Mouse (Mus musculus) c-Kit-positive CD71-positive TER-119-negative erythroid progenitor cells, embryonic 14.5 days (primary cell): ENCODE results near the gene Slc25a35.
A peak's percentile ranks its signal among the peaks of the same experiment; 100 is the strongest.
"Not testable (repeated sequence)": the region's sequence is repeated elsewhere in the genome, so short reads cannot be mapped to it uniquely, and the experiment has no call there.

Source experiments
- DNase-seq: peaks from one replicate; pipeline ENCODE4 v3.0.0-alpha.2; 2013; ENCODE audit warnings: low read depth

Slc25a35 gene

GRCm38 (mm10) chr11:68961596-68961995, 6.3 kb upstream of the Slc25a35 start:
- DNase-seq: no peak

DNA sequence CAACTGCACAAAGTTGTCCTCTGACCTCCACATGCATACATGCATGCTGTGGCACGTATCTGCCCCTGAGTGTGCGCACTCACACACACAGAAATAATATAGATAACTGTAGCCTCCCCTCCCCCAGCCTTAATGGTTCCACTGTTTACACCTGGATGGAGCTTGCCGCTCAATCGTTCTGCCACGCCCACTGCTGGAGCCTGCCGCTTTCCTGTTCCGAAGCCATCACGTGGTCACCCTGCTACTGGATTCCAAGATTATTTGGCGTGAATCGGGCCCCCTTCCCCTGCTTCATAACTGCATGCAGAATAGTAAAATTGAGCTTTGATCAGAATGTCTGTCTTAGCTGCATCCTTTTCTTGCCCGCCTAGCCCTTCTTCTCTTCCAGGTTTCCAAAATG, 5.8 kb upstream of the Slc25a35 start:
- not testable (repeated sequence) for DNase-seq

- no peak for DNase-seq
Observed at GRCm38 (mm10) chr11:68963405-68963804, 4.5 kb upstream of the Slc25a35 start.

DNA sequence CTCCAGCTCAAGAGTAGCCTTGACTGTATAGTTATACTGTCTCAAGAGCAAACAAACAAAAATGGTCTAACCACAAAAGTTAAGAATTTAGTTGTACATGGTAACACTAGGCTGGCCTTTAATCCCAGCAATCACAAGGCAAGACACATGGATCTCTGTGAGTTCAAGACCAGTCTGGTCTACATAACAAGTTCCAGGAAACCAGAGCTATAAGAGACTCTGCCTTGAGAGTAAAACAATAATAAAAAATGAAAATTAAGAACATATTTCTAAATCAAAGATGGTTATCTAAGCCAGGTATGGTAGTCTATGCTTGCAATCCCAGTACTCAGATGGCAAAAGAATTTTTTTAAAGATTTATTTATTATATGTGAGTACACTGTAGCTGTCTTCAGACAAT, 2.9 kb upstream of the Slc25a35 start:
- no peak for DNase-seq

GRCm38 (mm10) chr11:68965845-68966244, 2.1 kb upstream of the Slc25a35 start:
- peak; percentile 57 for DNase-seq

DNA sequence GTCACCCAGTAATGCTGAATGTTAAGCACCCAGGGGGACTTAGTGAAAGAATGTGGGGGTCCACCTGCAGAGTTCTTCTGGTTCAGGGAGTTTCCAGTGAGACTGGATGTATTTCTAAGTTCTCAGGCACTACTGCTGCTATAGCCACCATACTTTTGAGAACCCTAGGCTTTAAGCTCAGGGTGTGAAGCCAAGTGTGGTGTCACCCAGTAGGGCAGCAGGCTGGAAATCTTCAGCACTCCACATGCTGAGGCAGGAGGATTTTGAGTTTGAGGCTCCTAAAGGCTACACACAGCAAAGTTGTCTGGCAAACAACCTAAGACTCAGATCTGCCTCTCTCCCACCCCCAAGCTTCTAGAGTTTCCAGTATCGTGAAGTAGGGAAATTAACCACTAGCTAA, 1.4 kb upstream of the Slc25a35 start:
- DNase-seq: no peak

DNA sequence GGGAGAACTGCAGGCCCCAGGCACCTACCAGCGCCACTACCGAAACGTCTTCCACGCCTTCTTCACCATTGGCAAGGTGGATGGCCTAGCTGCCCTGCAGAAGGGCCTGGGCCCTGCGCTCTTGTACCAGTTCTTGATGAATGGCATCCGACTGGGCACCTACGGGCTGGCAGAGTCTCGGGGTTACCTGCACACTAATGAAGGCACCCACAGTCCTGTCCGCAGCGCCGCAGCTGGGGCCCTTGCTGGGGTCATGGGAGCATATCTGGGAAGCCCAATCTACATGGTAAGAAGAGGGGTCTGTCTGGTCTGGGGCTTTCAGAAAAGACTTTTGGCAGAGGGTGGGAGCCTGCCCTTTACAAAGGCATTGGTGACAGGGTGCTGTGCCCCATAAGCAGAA, 821 bp downstream of the Slc25a35 start:
- no peak for DNase-seq

DNA sequence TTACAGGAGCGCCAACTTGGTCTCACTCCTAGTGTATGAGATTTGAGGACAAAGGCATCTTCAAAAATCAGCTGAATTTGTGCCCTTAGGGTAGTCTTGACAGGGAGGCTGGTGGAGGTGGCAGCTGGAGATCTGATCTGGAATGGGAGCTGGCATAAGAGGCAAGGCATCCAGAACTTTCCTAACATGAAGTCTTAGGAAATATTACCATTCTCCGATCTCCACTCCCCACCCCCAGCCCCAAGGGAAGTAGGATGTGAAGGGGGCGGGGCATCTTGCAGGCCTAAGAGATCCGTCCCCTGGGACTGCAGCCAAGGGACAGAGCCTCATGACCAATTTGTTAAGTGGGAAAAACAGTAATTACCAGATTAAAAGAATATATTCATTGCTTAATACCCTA, 2.3 kb downstream of the Slc25a35 start:
- DNase-seq: no peak

DNA sequence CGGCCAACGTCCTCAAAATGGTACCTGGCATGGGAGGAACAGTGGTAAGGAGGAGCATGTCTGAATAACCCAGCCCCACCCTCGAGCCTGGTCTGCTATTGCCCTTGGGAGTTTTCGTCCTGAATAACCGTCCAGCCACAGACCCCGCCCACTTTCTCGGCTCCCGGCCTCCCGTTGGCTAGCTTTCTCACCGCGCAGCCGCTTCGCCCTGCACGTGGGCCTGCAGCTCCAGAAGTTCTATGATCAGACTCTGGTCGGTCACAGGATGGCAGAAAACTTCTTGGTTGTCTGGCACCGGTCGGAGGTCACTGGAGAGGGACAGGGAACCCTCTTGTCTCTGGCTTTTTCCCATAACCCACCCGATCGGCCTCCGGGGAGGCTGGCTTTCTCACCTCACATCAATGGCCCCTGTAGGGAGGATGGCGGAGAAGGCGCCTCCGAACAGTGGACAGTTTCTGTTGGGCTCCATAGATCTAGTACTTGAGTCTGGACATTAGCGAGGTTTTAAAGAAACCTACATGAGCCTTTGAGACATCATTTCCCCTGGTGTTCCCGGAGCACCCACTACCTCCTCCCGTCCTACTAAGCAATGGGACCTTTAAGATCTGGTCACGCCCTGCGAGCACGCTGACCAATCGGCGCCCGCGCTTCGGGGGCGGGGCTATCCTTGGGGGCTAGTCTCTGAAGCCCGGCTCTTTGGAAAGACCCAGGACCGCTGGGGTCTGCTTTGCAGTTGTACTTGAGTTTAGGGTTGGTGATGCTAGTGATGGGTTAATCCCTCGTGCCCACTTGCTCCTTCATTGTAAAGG, 5.5 kb downstream of the Slc25a35 start:
- DNase-seq: peak; percentile 83

DNA sequence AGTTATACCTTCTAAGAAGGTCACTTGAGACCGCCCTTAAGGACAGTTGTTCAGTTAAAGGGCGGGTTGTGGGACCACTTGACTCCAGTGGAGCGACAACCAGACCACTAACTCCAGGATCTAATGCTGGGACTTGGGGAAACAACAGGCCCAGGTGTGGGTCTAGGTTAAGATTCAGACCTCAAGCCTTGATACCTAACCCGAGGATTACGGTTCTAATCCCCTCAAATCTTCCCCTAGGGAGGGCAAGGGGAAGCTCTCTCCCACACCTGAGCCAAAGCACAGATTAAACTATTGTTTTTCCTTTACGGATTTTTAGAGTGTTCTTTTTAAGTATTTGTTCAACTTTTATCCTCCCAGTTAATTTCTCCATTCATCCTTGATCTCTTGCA, 6.1 kb downstream of the Slc25a35 start:
- DNase-seq: no peak

DNA sequence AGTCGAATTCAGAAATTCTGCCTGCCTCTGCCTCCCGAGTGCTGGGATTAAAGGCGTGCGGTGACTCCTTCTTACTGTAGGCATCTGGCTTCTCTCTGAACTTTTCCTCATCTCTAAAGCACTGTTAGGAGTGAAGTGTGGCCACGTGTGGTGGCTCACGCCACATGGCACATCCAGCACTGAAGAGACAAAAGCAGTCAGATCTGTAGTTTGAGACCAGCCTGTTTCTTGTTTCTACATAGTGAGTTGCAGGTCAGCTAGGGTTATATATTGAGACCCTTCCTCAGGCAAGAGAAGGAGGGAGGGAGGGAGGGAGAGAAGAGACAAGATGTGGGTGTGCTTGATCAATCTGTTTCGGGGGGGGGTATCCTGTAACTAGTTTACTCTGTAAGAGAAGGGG, 7.2 kb downstream of the Slc25a35 start, which contains the start of gene Rangrf:
TSS of gene Rangrf (minus strand) at position 101 of the 400 bp plus-strand sequence.
- no peak for DNase-seq

DNA sequence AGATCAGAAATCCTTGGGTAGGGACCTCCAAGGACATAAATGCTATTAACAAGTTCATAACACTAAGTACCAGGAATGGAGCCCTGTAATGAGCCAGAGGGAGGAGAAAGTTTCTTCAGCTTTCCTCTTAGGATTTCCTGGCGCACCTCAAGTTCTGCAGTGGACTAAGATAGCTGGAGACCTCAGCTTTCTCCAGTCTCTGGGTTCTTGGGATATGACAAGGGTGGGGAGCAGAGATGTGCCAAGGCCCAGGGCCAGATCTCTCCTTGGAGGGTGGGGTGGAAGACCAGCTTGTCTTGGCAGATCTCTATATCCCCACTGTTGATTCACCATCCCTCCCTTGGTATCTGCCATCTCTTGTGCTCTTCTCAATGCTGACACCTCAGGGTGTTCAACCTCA, 7.7 kb downstream of the Slc25a35 start:
- no peak for DNase-seq

- DNase-seq: no peak
Observed at GRCm38 (mm10) chr11:68979320-68979733, 11.4 kb downstream of the Slc25a35 start.

GRCm38 (mm10) chr11:68980919-68981318, 13.0 kb downstream of the Slc25a35 start:
- DNase-seq: no peak

- peak; percentile 54 for DNase-seq
Observed at GRCm38 (mm10) chr11:68982639-68983369, 14.9 kb downstream of the Slc25a35 start.

GRCm38 (mm10) chr11:68987365-68987882, 19.5 kb downstream of the Slc25a35 start:
- DNase-seq: no peak

GRCm38 (mm10) chr11:68988341-68988740, 20.4 kb downstream of the Slc25a35 start:
- DNase-seq: no peak

DNA sequence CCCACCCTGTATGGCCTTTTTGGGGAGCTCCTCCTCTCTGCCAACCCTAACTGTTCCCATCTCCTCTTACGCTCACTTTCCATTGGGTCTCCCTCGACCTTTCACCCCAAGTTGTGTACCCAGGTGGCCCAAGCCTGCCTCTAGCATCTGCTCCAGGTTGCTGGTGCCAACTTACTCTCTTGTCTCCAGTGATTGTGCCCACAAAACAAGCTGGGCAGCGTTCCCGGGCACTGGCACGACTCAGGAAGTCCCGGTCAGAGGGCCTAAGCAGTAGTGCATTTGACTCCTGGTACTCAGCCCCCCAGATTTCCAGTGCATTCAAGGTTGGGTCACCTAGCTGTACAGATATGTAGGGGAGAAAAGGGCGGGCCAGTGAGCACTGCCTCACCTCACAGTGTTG, 25.2 kb downstream of the Slc25a35 start:
- DNase-seq: no peak

DNA sequence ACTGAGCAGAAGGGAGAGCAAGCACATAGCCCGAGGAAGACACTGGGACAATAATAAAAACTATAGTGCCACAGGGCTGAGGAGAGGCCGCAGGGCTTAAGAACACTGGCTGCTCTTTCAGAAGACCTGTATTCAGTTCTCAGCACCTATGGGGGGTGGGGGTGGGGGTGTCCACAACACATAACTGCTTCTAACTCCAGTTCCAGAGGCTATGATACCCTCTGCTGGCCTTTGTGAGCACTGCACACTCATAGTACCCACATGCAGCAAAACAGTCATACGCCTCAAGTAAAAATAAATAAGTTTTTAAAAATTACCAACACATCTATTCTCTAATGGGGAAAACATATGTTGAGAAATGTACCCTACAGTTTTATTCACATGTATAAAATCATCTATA, 26.4 kb downstream of the Slc25a35 start:
- DNase-seq: no peak

DNA sequence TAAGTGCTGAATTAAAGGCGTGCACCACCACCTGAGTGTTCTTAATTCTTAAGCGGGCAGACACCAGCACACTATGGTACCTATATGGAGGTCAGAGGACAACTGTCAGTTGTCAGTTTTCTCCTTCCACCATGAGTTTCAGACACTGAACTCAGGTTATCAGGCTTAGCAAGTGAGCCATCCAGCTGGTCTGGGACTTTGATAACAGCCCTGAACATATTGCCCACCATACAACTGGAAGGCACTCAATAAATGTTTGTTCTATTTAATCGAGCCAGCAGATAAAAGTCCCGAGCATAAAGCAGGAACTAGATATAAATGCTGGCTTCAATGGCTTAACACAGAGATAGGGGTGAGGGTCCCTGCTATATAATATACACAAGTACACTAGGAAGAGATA, 29.1 kb downstream of the Slc25a35 start:
- DNase-seq: no peak

DNA sequence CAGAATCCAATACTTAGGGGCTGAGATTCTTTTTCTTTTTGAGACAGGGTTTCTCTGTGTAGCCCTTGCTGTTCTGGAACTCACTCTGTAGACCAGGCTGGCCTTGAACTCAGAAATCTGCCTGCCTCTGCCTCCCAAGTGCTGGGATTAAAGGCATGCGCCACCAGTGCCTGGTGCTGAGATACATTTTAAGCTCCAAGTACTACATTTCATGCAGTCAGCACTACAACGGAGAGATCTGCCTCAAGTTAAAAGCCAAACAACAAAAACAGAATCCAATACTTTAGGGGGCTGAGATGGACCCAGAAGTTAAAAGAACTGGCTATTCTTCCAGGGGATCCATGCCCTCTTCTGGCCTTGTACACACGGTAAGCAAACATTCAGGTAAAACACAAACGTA, 34.9 kb downstream of the Slc25a35 start:
- not testable (repeated sequence) for DNase-seq

- no peak for DNase-seq
Observed at GRCm38 (mm10) chr11:69003592-69003991, 35.7 kb downstream of the Slc25a35 start.

DNA sequence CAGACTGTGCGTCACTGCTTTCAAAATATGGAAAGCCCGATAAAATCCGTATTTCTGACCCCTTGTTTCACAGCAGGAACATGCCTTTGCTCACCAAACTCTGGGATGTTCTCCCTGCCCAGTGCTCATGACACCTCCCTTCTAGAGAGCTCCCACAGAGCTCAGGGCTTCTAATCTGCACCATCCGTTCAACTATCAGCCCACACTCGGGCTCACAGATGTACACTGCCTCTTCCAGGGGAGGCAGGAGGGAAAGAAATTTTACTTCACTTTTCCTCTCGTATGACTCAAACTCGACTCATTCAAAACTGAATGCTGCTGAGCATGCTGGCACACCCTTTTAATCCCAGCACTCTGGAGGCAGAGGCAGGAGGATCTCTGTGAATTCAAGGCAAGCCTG, 37.3 kb downstream of the Slc25a35 start:
- DNase-seq: peak; percentile 61
